ENCODE assay signal across 8 mouse cellular contexts in genomic region chr9:22116740-22117426, GRCm38 (mm10). TPM values are rescaled to one million over a fixed set of nuclear protein-coding genes. Genes with fewer than 3 reads are reported as not detected.
DNase-seq lines count a peak whose midpoint lies in the region; ATAC-seq lines count a peak whose summit lies in the region.

TSS of gene Elof1 (minus strand) at chr9:22117172.

- H3K79me2 ChIP-seq in macrophage (ENCODE audit: inconsistent target) = peaks cover 31% of the 10 kb centered on the region

- peaks cover 16% of the 10 kb centered on the region for H3K4me1 ChIP-seq in hindbrain, embryonic 16.5 days (ENCODE audit: control insufficient read depth, insufficient read depth, low read depth, low read length)

- under 1% methylated on average over 49 of the region's 52 CpGs for whole genome bisulfite sequencing in hindbrain, embryonic 16.5 days
- WGBS in macrophage (ENCODE audit: missing documents) = under 1% methylated on average over 50 of the region's 52 CpGs

- H3K4me3 ChIP-seq in hindbrain, embryonic 16.5 days (ENCODE audit: low read length) = peak within 1 kb of the TSS; percentile 91
- H3K4me3 ChIP-seq in macrophage (ENCODE audit: inconsistent target) = peak within 1 kb of the TSS; percentile 80

- H3K27ac ChIP-seq in hindbrain, embryonic 16.5 days (ENCODE audit: low read depth, low read length) = peak within 1 kb of the TSS; percentile 78
- H3K27ac ChIP-seq in macrophage = peak within 1 kb of the TSS; percentile 37

- no peaks in the 10 kb centered on the region for H3K9me3 ChIP-seq in hindbrain, embryonic 16.5 days (ENCODE audit: control insufficient read depth, low read length)

- H3K4me2 ChIP-seq in hindbrain, embryonic 16.5 days (ENCODE audit: low read length) = peak within 1 kb of the TSS; percentile 89

- H3K27me3 ChIP-seq in hindbrain, embryonic 16.5 days (replicated peaks; ENCODE audit: control insufficient read depth, insufficient read depth, low read length) = no peaks in the 10 kb centered on the region

- peak within 1 kb of the TSS; percentile 88 for H3K9ac ChIP-seq in hindbrain, embryonic 16.5 days (ENCODE audit: low read depth, low read length)

- peaks cover 18% of the 10 kb centered on the region for H3K36me3 ChIP-seq in hindbrain, embryonic 16.5 days (ENCODE audit: control insufficient read depth, insufficient read depth, low read length)
- peaks cover 21% of the 10 kb centered on the region for H3K36me3 ChIP-seq in macrophage (ENCODE audit: inconsistent target)

- DNase-seq in WW6 (ENCODE audit: low read depth, low spot score) = peak; percentile 94
- DNase-seq in cerebellum, postnatal 4 days (ENCODE audit: low spot score in 2 of 2) = peak; percentile 77 to 87
- peak; percentile 94 for DNase-seq in gastrocnemius, adult 18-20 months (ENCODE audit: low spot score)
- DNase-seq in left cerebral cortex, adult 18-20 months (ENCODE audit: low spot score in 2 of 2) = peak; percentile 92 to 95
- peak; percentile 97 for DNase-seq in right cerebral cortex, adult 18-20 months
- DNase-seq in urinary bladder, postnatal 10 days (ENCODE audit: low spot score) = peak; percentile 62

- peak; percentile 97 for ATAC-seq in hindbrain, embryonic 16.5 days

RNA-seq across cellular contexts. Expression of gene Elof1, which starts in this region (rescaled TPM):
- total RNA-seq in gastrocnemius, adult 18-20 months (2021) = 10 to 100 TPM; 37.9 to 39.1 TPM
- polyA plus RNA-seq in hindbrain, embryonic 16.5 days (2015; fragmentation: Nextera tagmentation; extraction: Ambion mirVana) = 192 TPM in 2 replicates
- total RNA-seq in left cerebral cortex, adult 18-20 months (2021) = 10 to 100 TPM; 64.7 to 65.0 TPM
- total RNA-seq in macrophage (2018; cell fraction: chromatin; rRNA removed) = 10 to 100 TPM in 20 of 26 experiments, 1 to 10 TPM in 6; 4.5 to 48.6 (median 18.1) TPM
- 10 to 100 TPM; 53.9 to 84.4 (median 72.7) TPM for total RNA-seq in macrophage (2018; cell fraction: cytosol; rRNA removed)
- total RNA-seq in macrophage (2018; cell fraction: nucleus; rRNA removed) = 10 to 100 TPM in 25 of 26 experiments, 1 to 10 TPM in 1; 9.1 to 66.1 (median 26.1) TPM
- polyA plus RNA-seq in macrophage (2018) = 46.8 to 70.0 TPM (median 65.2 TPM) in 3 replicates

Comparison
In these comparisons a context has a peak if more than half of its experiments do, and no peak if none do; other contexts are left out.
1. Peak in every context shown above with its lines: DNase-seq, ATAC-seq, H3K4me3 ChIP-seq and H3K27ac ChIP-seq.